ENCODE assay signal across 8 mouse cellular contexts in the genomic region with DNA sequence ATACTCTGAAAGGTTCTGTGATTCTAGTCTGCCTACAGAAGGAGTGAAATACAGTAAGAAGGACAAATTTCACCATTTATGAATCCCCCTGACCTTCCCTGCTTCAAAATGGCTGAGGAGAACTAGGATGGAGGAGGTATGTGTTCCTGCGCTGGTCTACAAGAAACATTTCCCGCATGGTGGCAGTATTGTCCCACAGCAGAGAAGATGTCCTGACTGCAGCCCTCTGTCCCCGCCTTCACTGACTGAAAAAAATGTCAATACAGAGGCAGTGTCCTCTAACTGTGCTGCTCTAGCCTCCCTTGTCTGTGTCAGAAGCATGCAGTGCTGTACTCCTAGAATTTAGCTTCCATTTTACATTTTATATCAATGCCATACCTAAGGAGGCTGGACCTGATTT.
DNase-seq lines count a peak whose midpoint lies in the region; ATAC-seq and TF ChIP-seq lines count a peak whose summit lies in the region.
"Not testable (repeated sequence)": the region's sequence is repeated elsewhere in the genome, so short reads cannot be mapped to it uniquely, and the experiment has no call there.

No protein-coding gene starts in this region.

- 52% methylated on average over 3 of the region's 3 CpGs for WGBS in forebrain, embryonic 15.5 days
- WGBS in hindbrain, embryonic 10.5 days = 63% methylated on average over 3 of the region's 3 CpGs
- 50% methylated on average over 3 of the region's 3 CpGs for WGBS in liver, embryonic 14.5 days (ENCODE audit: insufficient replicate concordance)
- WGBS in midbrain, embryonic 12.5 days = 75% methylated on average over 3 of the region's 3 CpGs

- peak; percentile 72 for ATAC-seq in forebrain, embryonic 15.5 days (replicated peaks)
- ATAC-seq in liver, embryonic 14.5 days (ENCODE audit: insufficient read depth) = peak; percentile 75; the same call in 1 of the 2 replicates
- peak; percentile 72 for ATAC-seq in midbrain, embryonic 12.5 days (ENCODE audit: low FRiP score, low read depth)

- peak overlapping the region; percentile 61; the same call in 1 of the 2 replicates for H3K27ac ChIP-seq in ES-Bruce4 (ENCODE audit: insufficient read depth, low read length)
- H3K27ac ChIP-seq in forebrain, embryonic 15.5 days (replicated peaks) = peak overlapping the region; percentile 65
- H3K27ac ChIP-seq in hindbrain, embryonic 10.5 days = peak overlapping the region; percentile 53; the same call in 1 of the 2 replicates
- H3K27ac ChIP-seq in liver, embryonic 14.5 days; midbrain, embryonic 12.5 days (replicated peaks): not testable (repeated sequence)

- H3K4me2 ChIP-seq in forebrain, embryonic 15.5 days (replicated peaks) = peak overlapping the region; percentile 22; the same call in 1 of the 2 replicates
- H3K4me2 ChIP-seq in liver, embryonic 14.5 days (ENCODE audit: low read depth) = peak overlapping the region; percentile 36; the same call in 1 of the 2 replicates
- H3K4me2 ChIP-seq in midbrain, embryonic 12.5 days (replicated peaks) = peak overlapping the region; percentile 19; the same call in 1 of the 2 replicates

- TF ChIP-seq CTCF in ES-Bruce4 (IDR thresholded peaks at IDR 0.05; ENCODE audit: low read depth, low read length) = peak; percentile 19
- TF ChIP-seq CTCF in liver, embryonic 14.5 days (IDR thresholded peaks at IDR 0.05; ENCODE audit: low read depth) = peak; percentile 67

- H3K9ac ChIP-seq in ES-Bruce4 (ENCODE audit: low read depth, poor library complexity, severe bottlenecking); liver, embryonic 14.5 days (replicated peaks); midbrain, embryonic 12.5 days (replicated peaks): not testable (repeated sequence)
- 0 out of 2 replicates have a peak overlapping the region, but pooled peaks have one; percentile 10 for H3K9ac ChIP-seq in forebrain, embryonic 15.5 days (replicated peaks)

- H3K27me3 ChIP-seq in ES-Bruce4 (ENCODE audit: control insufficient read depth, insufficient read depth, low read length, poor library complexity, severe bottlenecking); forebrain, embryonic 15.5 days; hindbrain, embryonic 10.5 days (ENCODE audit: insufficient read depth, poor library complexity, severe bottlenecking); liver, embryonic 14.5 days (ENCODE audit: control insufficient read depth, insufficient read depth, low read length); midbrain, embryonic 12.5 days: not testable (repeated sequence)

- peak overlapping the region; percentile 55; the same call in 1 of the 2 replicates for H3K4me3 ChIP-seq in ES-Bruce4 (ENCODE audit: low read depth, low read length)
- H3K4me3 ChIP-seq in forebrain, embryonic 15.5 days = peak overlapping the region; percentile 27
- H3K4me3 ChIP-seq in hindbrain, embryonic 10.5 days = peak overlapping the region; percentile 21; the same call in 1 of the 2 replicates
- H3K4me3 ChIP-seq in liver, embryonic 14.5 days (ENCODE audit: insufficient read depth in 1 of 2, low read depth in 2 of 2, low read length in 2 of 2) = peak overlapping the region; percentile 23 to 47; a peak in 3 of 4 replicates
- H3K4me3 ChIP-seq in midbrain, embryonic 12.5 days = peak overlapping the region; percentile 23; the same call in 1 of the 2 replicates

- TF ChIP-seq EP300 in ES-Bruce4 (IDR thresholded peaks at IDR 0.05; ENCODE audit: insufficient read depth, low read depth, low read length); liver, embryonic 14.5 days (IDR thresholded peaks at IDR 0.05; ENCODE audit: low read depth): not testable (repeated sequence)

- not testable (repeated sequence) for TF ChIP-seq POLR2A in ES-Bruce4 (IDR thresholded peaks at IDR 0.05; ENCODE audit: insufficient read depth, low read length)

- not testable (repeated sequence) for H3K9me3 ChIP-seq in ES-Bruce4 (replicated peaks; ENCODE audit: control insufficient read depth, insufficient read depth, low read length, poor library complexity, severe bottlenecking); forebrain, embryonic 15.5 days; hindbrain, embryonic 10.5 days; liver, embryonic 14.5 days (ENCODE audit: control insufficient read depth, low read length); midbrain, embryonic 12.5 days

- DNase-seq in embryo, embryonic 10 days (ENCODE audit: low spot score) = peak; percentile 58
- DNase-seq in hindbrain, embryonic 10.5 days (ENCODE audit: low spot score) = peak; percentile 35
- peak; percentile 14 for DNase-seq in layer of hippocampus, adult 11-12 months (ENCODE audit: low spot score)
- peak in 1 of 3 experiments; percentile 53 for DNase-seq in liver, embryonic 14.5 days (ENCODE audit: low read depth in 3 of 3, low spot score in 3 of 3)
- peak; percentile 79 for DNase-seq in spleen, adult 12 weeks (ENCODE audit: low spot score)

- peaks cover 15% of the 10 kb centered on the region for H3K36me3 ChIP-seq in ES-Bruce4 (ENCODE audit: control insufficient read depth, insufficient read depth, low read length, poor library complexity, severe bottlenecking)
- H3K36me3 ChIP-seq in forebrain, embryonic 15.5 days; liver, embryonic 14.5 days (replicated peaks; ENCODE audit: control insufficient read depth, insufficient read depth, low read depth); midbrain, embryonic 12.5 days: not testable (repeated sequence)
- peaks cover 56% of the 10 kb centered on the region for H3K36me3 ChIP-seq in hindbrain, embryonic 10.5 days

- not testable (repeated sequence) for H3K4me1 ChIP-seq in ES-Bruce4 (ENCODE audit: control insufficient read depth, insufficient read depth, low read length); forebrain, embryonic 15.5 days; hindbrain, embryonic 10.5 days (replicated peaks); liver, embryonic 14.5 days (replicated peaks; ENCODE audit: control insufficient read depth in 2 of 2, insufficient read depth in 2 of 2, low read length in 1 of 2); midbrain, embryonic 12.5 days
